Mouse (Mus musculus) limb, embryonic 11.5 days (tissue): ENCODE measurements around the gene Ints1. TPM values are rescaled to one million over a fixed set of nuclear protein-coding genes. Genes with fewer than 3 reads are reported as not detected.

Source experiments
- ATAC-seq: fragments of 200-750 bp; cut with Nextera tagmentation; 2 replicates; pipeline ENCODE4 v1.8.0; 2017; ENCODE audit warnings: low read depth; ENCODE audit not compliant: insufficient number of reproducible peaks, low FRiP score, low TSS enrichment
- DNase-seq: peaks from one replicate; pipeline ENCODE4 v3.0.0-alpha.2; 2015; ENCODE audit warnings: low spot score
- H3K27ac ChIP-seq: fragments of 300-500 bp; sonication (generic); replicated peaks from 2 replicates; pipeline ENCODE4 v1.5.1; 2014; ENCODE audit warnings: low read depth, mild to moderate bottlenecking, low read length
- H3K27me3 ChIP-seq: fragments of 300-500 bp; sonication (generic); 2 replicates; pipeline ENCODE4 v1.6.1; 2014; ENCODE audit warnings: mild to moderate bottlenecking, low read length, mixed read lengths; ENCODE audit not compliant: control insufficient read depth, insufficient read depth
- H3K36me3 ChIP-seq: fragments of 300-500 bp; sonication (generic); 2 replicates; pipeline ENCODE4 v1.6.1; 2014; ENCODE audit warnings: mild to moderate bottlenecking, low read length, moderate library complexity, mixed read lengths; ENCODE audit not compliant: control insufficient read depth, insufficient read depth
- H3K4me1 ChIP-seq: fragments of 300-500 bp; sonication (generic); 2 replicates; pipeline ENCODE4 v1.6.1; 2014; ENCODE audit warnings: low read length, mixed read lengths; ENCODE audit not compliant: control insufficient read depth, insufficient read depth
- H3K4me2 ChIP-seq: fragments of 300-500 bp; sonication (generic); 2 replicates; pipeline ENCODE4 v1.6.1; 2014; ENCODE audit warnings: low read depth, mild to moderate bottlenecking, moderate library complexity; ENCODE audit not compliant: severe bottlenecking
- H3K4me3 ChIP-seq: fragments of 300-500 bp; sonication (generic); 2 replicates; pipeline ENCODE4 v1.5.1; 2014; ENCODE audit warnings: low read depth, low read length
- H3K9ac ChIP-seq: fragments of 300-500 bp; sonication (generic); 2 replicates; pipeline ENCODE4 v1.6.1; 2014; ENCODE audit warnings: mild to moderate bottlenecking, low read length
- H3K9me3 ChIP-seq: fragments of 300-500 bp; sonication (generic); 2 replicates; pipeline ENCODE4 v1.6.1; 2016; ENCODE audit warnings: low read length; ENCODE audit not compliant: control insufficient read depth
- WGBS: fragments of 180-500 bp; shearing (Covaris S2); extraction: QIAGEN DNeasy Blood & Tissue Kit; methylation state at CpG from one replicate; pipeline ENCODE4 v1.1.7; 2014; 5-methylcytosine and 5-hydroxymethylcytosine counted together
- polyA plus RNA-seq: library from polyadenylated mRNA; unstranded; fragments of >200 nt; fragmentation: Nextera tagmentation; extraction: Ambion mirVana; gene quantifications from 2 replicates; pipeline ENCODE4 v1.2.1, GENCODE M21; 2014

The Ints1 gene
- polyA plus RNA-seq, 1 experiment from 2014 or later, result 40.5 TPM

DNA sequence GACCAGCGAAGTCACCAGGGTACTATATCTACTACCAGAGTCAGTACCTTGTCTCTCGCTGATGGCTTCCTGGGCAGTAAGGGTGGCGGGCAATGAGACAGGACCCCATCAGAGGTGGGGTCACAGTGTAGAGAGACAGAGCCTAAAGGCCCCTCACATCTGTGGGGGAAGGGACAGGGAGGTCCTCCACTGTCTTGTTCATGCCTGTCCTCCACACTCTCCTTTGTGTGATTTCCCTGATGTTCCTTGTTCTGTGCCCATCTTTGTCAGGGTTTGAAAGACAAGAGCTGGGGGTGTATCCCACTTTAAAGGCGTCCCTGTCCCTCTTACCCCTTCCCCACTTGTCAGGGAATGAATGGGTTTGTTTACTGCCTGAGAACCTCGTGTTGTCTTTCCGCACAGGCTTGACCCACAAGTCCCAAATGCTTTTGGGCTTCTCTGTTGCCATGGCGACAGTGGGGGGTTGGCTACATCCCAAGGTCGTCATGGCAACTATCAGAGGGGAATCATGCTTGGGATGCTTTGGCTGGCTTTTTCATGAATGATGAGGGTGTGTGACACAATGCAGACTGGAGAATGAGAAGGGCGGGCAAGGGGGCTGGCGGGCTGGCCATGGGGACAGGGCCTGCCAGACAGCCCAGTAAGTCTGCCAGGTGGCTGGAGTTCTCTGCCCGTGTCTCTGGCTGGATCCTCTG lies 22.1 kb upstream of the Ints1 start:
- H3K27ac ChIP-seq, result no peak overlapping the region
- H3K4me2 ChIP-seq, result no peak overlapping the region
- H3K36me3 ChIP-seq, result peaks cover 3% of the 10 kb centered on the region; the same call in 1 of the 2 replicates
- no peak for ATAC-seq
- no peak overlapping the region for H3K9ac ChIP-seq
- WGBS, result 40% methylated on average over 11 of the region's 11 CpGs
- H3K4me3 ChIP-seq, result no peak overlapping the region
- DNase-seq, result peak; percentile 46
- H3K9me3 ChIP-seq, result no peaks in the 10 kb centered on the region
- peaks cover 16% of the 10 kb centered on the region; the same call in 1 of the 2 replicates for H3K4me1 ChIP-seq
- no peaks in the 10 kb centered on the region for H3K27me3 ChIP-seq

DNA sequence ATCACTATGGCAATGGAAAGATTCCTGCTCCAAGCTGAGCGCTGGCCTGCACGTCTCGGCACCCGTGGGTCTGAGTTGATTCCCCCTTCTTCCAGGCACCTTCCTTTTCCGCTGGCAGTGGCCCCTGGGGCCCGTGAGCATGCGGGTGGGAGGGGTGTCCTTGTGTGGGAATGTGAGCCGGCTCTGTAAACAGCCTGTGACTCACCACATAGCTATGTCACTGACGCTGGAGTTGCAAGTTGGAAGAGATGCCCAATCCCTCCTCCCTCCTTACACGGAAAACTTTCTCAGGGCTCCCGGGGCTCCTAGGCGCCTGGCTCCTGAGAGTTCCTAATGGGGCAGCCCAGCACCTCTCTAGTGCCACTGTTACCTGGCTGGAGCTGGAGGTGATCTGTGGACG lies 21.4 kb upstream of the Ints1 start:
- H3K27ac ChIP-seq, result no peak overlapping the region
- H3K9me3 ChIP-seq, result no peaks in the 10 kb centered on the region
- no peaks in the 10 kb centered on the region for H3K27me3 ChIP-seq
- H3K4me2 ChIP-seq, result no peak overlapping the region
- no peak for ATAC-seq
- peaks cover 3% of the 10 kb centered on the region; the same call in 1 of the 2 replicates for H3K36me3 ChIP-seq
- H3K4me1 ChIP-seq, result peaks cover 17% of the 10 kb centered on the region; the same call in 1 of the 2 replicates
- H3K4me3 ChIP-seq, result no peak overlapping the region
- peak; percentile 36 for DNase-seq
- no peak overlapping the region for H3K9ac ChIP-seq
- 27% methylated on average over 13 of the region's 13 CpGs for WGBS

DNA sequence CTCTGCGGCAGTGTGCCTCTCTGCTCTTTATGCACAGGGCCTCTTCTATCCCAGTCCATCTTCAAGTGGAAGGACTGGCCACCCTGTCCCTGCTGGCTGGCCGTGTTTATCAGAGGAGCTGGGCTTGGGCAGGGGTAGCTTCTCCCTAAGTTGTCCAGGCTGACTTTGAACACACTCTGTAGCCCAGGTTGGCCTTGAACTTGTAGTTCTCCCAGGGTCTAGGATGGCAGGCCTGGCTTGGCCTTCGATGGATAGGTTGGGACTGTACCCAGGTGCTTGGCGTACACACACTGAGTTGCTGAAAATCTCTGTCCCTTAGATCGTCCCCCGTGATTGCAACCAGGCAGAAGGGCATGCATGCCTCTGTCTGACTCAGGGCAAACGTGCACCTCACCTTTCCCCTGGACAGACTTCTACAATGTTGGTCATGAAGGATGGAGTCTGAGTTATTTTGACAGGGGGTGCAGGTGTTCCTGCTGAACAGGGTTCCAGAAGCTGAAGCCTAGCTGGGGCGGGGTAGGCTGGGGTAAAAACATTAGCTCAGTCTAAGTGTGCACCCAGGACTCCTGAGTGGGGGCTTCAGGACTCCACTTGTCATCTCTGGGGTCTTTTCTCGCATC lies 20.6 kb upstream of the Ints1 start:
- 84% methylated on average over 9 of the region's 9 CpGs for WGBS
- Histone ChIP-seq H3K9ac (no peak overlapping the region), H3K27ac (no peak overlapping the region), H3K36me3 (peaks cover 3% of the 10 kb centered on the region; the same call in 1 of the 2 replicates), H3K9me3 (no peaks in the 10 kb centered on the region), H3K4me2 (no peak overlapping the region), H3K4me1 (peaks cover 18% of the 10 kb centered on the region; the same call in 1 of the 2 replicates), H3K27me3 (no peaks in the 10 kb centered on the region), H3K4me3 (no peak overlapping the region)
- ATAC-seq (no peak), DNase-seq (no peak)

DNA sequence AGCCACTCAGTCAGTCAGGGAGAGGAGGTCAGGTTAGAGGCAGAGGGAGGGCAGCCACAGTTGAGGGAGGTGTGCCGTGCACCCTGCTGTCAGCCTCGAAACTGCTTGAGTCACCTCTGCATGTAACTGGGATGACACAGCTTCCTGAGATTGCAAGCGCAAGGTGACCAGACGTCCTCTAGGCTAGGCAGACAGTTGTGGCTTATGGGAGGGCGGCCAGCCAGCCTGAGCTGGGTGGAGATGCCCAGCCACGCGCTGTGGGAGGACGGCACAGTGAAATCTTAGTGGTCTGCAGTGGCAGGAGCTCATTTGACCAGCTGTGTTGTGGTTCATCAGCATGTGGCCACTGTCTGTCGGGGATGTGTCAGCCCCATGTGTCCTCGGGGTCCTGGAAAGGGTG lies 19.5 kb upstream of the Ints1 start:
- ATAC-seq, result no peak
- Histone ChIP-seq H3K27ac (no peak overlapping the region), H3K9me3 (no peaks in the 10 kb centered on the region), H3K4me1 (peaks cover 18% of the 10 kb centered on the region; the same call in 1 of the 2 replicates), H3K27me3 (no peaks in the 10 kb centered on the region), H3K4me3 (no peak overlapping the region), H3K4me2 (no peak overlapping the region), H3K36me3 (no peaks in the 10 kb centered on the region; the same call in 1 of the 2 replicates), H3K9ac (no peak overlapping the region)
- 68% methylated on average over 10 of the region's 10 CpGs for WGBS
- no peak for DNase-seq

DNA sequence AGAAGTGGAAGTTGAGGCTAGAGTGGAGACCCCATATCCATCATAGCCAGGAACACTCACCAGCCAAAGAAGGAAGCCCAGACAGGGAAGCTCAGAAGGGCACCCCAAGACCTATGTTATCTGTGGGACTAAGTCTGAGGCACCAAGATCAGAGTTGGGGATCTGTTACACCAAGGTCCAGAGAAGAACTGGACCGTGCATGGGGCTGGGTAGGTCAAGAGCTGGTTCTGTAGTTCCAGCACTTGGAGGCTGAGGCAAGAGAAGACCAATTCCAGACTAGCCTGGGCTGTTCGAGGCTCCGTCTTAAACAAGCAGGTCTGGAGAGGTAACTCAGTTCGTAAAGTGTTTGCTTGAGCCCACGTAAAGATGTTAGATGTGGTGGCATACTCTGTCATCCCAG lies 18.7 kb upstream of the Ints1 start:
- H3K4me2 ChIP-seq, result no peak overlapping the region
- no peak overlapping the region for H3K4me3 ChIP-seq
- H3K9me3 ChIP-seq, result no peaks in the 10 kb centered on the region
- DNase-seq (no peak), ATAC-seq (no peak)
- H3K4me1 ChIP-seq, result peaks cover 18% of the 10 kb centered on the region; the same call in 1 of the 2 replicates
- no peaks in the 10 kb centered on the region for H3K36me3 ChIP-seq
- H3K9ac ChIP-seq, result no peak overlapping the region
- H3K27me3 ChIP-seq, result no peaks in the 10 kb centered on the region
- 83% methylated on average over 5 of the region's 5 CpGs for WGBS
- no peak overlapping the region for H3K27ac ChIP-seq

DNA sequence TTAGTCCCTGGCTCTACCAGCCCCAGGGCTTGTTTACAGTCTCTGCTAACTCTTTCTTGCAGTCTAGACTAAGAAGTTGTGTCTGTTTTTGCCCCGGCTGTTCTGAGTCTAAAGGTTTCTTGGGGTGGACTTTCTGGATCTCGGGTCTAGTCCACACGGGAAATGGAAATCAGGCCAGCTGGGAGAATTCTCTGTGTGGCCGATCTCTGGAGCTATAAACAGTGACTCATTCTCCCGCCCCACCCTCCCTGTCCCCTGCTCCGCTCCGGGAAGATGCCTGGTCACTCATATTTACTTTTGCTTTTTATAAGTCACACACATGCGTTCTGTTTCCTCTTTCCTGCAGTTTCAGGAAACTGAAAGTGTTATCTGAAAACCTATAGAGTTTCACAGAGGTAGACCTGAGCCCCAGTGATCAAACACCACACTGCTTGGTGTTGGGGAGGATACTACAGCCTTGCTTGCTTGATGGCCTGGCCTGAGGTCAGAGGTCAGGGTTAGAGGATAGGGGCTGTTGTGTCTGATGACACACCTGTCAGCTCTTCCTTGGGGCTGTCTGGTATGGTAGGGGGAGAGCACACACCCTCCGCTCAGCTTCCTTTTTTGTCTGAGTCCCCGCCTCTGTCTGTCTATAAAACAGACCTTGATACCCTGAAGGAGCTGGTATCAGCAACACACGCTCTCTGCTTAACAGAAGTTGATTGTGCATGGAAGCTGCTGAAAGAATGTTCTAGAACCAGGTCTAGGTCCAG lies 18.0 kb upstream of the Ints1 start:
- 72% methylated on average over 11 of the region's 11 CpGs for WGBS
- no peaks in the 10 kb centered on the region for H3K36me3 ChIP-seq
- peaks cover 18% of the 10 kb centered on the region; the same call in 1 of the 2 replicates for H3K4me1 ChIP-seq
- DNase-seq (no peak), ATAC-seq (no peak)
- H3K27me3 ChIP-seq, result no peaks in the 10 kb centered on the region
- no peak overlapping the region for H3K4me3 ChIP-seq
- no peak overlapping the region for H3K4me2 ChIP-seq
- no peak overlapping the region for H3K9ac ChIP-seq
- no peak overlapping the region for H3K27ac ChIP-seq
- no peaks in the 10 kb centered on the region for H3K9me3 ChIP-seq

DNA sequence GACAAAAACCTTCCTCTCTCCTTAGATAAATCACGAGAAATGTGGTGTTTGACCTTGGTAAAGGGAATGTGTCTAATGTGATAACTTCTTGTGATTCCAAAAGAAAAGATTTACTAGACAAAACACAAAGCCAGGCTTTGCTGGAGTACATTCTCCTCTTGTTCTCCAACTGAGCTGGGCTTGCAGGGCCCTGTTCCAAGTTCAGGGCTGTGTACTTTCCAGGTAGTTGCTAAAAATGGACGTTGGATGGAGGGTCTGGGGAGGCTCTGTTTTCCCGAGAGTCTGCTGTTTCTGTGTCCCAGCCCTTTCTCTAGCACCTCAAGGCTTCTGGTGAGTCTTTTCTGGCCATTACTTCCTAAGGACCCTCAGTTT lies 17.5 kb upstream of the Ints1 start:
- DNase-seq, result no peak
- Histone ChIP-seq H3K9me3 (no peaks in the 10 kb centered on the region), H3K9ac (no peak overlapping the region), H3K27me3 (no peaks in the 10 kb centered on the region), H3K4me2 (no peak overlapping the region), H3K27ac (no peak overlapping the region), H3K4me1 (peaks cover 15% of the 10 kb centered on the region; the same call in 1 of the 2 replicates), H3K4me3 (no peak overlapping the region), H3K36me3 (no peaks in the 10 kb centered on the region)
- 63% methylated on average over 3 of the region's 3 CpGs for WGBS
- ATAC-seq, result no peak

DNA sequence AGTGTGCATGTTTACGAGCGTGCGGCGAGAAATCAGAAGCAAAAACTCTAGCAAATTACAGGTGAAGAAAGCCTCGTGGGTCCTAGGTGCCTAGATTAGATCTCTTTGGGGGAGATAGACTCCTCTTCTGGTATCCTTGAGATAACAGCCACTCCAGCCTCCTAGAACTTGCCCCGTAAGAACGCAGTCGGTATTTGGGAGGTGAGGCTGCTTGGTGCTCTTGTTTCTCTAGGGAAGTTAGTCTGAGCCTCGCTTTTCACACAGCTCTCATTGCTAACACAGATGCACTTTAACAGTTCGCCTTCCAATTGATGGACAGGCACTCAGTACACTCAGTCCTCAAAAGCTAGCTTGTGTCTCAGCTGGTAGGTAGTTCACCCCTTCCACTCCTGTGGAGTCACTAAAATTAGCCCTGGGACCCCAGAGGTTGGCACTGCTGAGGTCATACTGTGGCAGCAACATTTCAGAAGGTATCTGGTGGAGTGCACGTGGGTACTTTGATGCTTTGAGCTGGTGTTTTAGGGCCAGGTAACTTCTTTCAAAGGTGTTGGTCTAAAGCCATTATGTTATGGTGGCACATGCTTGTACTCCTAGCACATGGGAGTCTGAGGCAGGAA lies 16.8 kb upstream of the Ints1 start:
- DNase-seq (no peak), ATAC-seq (no peak)
- Histone ChIP-seq H3K36me3 (no peaks in the 10 kb centered on the region), H3K4me1 (peaks cover 8% of the 10 kb centered on the region; the same call in 1 of the 2 replicates), H3K27me3 (no peaks in the 10 kb centered on the region), H3K4me3 (peak overlapping the region; percentile 82), H3K27ac (no peak overlapping the region), H3K4me2 (peak overlapping the region; percentile 99), H3K9me3 (no peaks in the 10 kb centered on the region), H3K9ac (peak overlapping the region; percentile 71; the same call in 1 of the 2 replicates)
- WGBS, result 24% methylated on average over 11 of the region's 11 CpGs
